ENCODE assay signal across 7 mouse cellular contexts in genomic region chr10:24753536-24754250, GRCm38 (mm10). TPM values are rescaled to one million over a fixed set of nuclear protein-coding genes. Genes with fewer than 3 reads are reported as not detected.
DNase-seq lines count a peak whose midpoint lies in the region; ATAC-seq lines count a peak whose summit lies in the region.

No protein-coding gene starts in this region.

- peak overlapping the region; percentile 54 for H3K4me2 ChIP-seq in forebrain, embryonic 16.5 days (ENCODE audit: low read length)
- H3K4me2 ChIP-seq in liver, embryonic 12.5 days, result peak overlapping the region; percentile 58

- ATAC-seq in forebrain, embryonic 16.5 days, result no peak
- ATAC-seq in liver, embryonic 12.5 days, result 0 out of 2 replicates have a peak, but pooled peaks have one; percentile 9

- H3K9me3 ChIP-seq in forebrain, embryonic 16.5 days (ENCODE audit: control insufficient read depth, low read length), result no peaks in the 10 kb centered on the region
- no peaks in the 10 kb centered on the region for H3K9me3 ChIP-seq in liver, embryonic 12.5 days (replicated peaks)

- H3K4me1 ChIP-seq in forebrain, embryonic 16.5 days (replicated peaks; ENCODE audit: control insufficient read depth, insufficient read depth, low read length), result peaks cover 11% of the 10 kb centered on the region
- peaks cover 25% of the 10 kb centered on the region for H3K4me1 ChIP-seq in liver, embryonic 12.5 days

- H3K9ac ChIP-seq in forebrain, embryonic 16.5 days (replicated peaks; ENCODE audit: low read depth, low read length), result no peak overlapping the region
- no peak overlapping the region for H3K9ac ChIP-seq in liver, embryonic 12.5 days

- WGBS in forebrain, embryonic 16.5 days, result 74% methylated on average over 16 of the region's 16 CpGs
- 55% methylated on average over 16 of the region's 16 CpGs for WGBS in liver, embryonic 12.5 days (ENCODE audit: insufficient replicate concordance)

- H3K36me3 ChIP-seq in forebrain, embryonic 16.5 days (ENCODE audit: control insufficient read depth, insufficient read depth), result no peaks in the 10 kb centered on the region
- no peaks in the 10 kb centered on the region for H3K36me3 ChIP-seq in liver, embryonic 12.5 days

- no peaks in the 10 kb centered on the region for H3K27me3 ChIP-seq in forebrain, embryonic 16.5 days (replicated peaks; ENCODE audit: control insufficient read depth, insufficient read depth, low read length)
- no peaks in the 10 kb centered on the region for H3K27me3 ChIP-seq in liver, embryonic 12.5 days (replicated peaks)

- H3K4me3 ChIP-seq in forebrain, embryonic 16.5 days (replicated peaks; ENCODE audit: low read length), result peak overlapping the region; percentile 36
- H3K4me3 ChIP-seq in liver, embryonic 12.5 days, result peak overlapping the region; percentile 47

- peak; percentile 24 for DNase-seq in thymus, postnatal 14 days
- no peak for DNase-seq in thymus, adult 18-20 months
- peak; percentile 30 for DNase-seq in thymus, postnatal 4 days
- no peak for DNase-seq in layer of hippocampus, adult 11-12 months (ENCODE audit: low spot score)
- DNase-seq in layer of hippocampus, postnatal 36 days, result no peak

- H3K27ac ChIP-seq in forebrain, embryonic 16.5 days (ENCODE audit: low read length), result no peak overlapping the region
- H3K27ac ChIP-seq in liver, embryonic 12.5 days, result no peak overlapping the region

RNA-seq across cellular contexts. Expression of gene Enpp1, which starts 41.7 kb away (rescaled TPM):
- polyA plus RNA-seq in forebrain, embryonic 16.5 days (2015; fragmentation: Nextera tagmentation; extraction: Ambion mirVana), result 0.99 and 2.3 TPM in 2 replicates
- polyA plus RNA-seq in liver, embryonic 12.5 days (2016; fragmentation: Nextera tagmentation; extraction: Ambion mirVana), result 1.5 and 2.1 TPM in 2 replicates
- 1 to 10 TPM; 3.2 to 4.0 TPM for total RNA-seq in layer of hippocampus, postnatal 36 days (2021)

Comparison
In these comparisons a context has a peak if more than half of its experiments do, and no peak if none do; other contexts are left out.
1. DNase-seq: peak in thymus, postnatal 14 days (single experiment) and thymus, postnatal 4 days (single experiment); none in thymus, adult 18-20 months (0 of 2), layer of hippocampus, adult 11-12 months (single experiment) and layer of hippocampus, postnatal 36 days (0 of 2).